Mouse (Mus musculus) lung, adult 2 months (tissue): ENCODE results near the gene Kcnc3. TPM values are rescaled to one million over a fixed set of nuclear protein-coding genes. Genes with fewer than 3 reads are reported as not detected.

Experiments
- DNase-seq: peaks from one replicate; pipeline ENCODE4 v3.0.0; 2022
- H3K4me1 ChIP-seq: fragments of 200-500 bp; 2 replicates; pipeline ENCODE4 v1.6.1; 2011; ENCODE audit warnings: low read length; ENCODE audit not compliant: control insufficient read depth, insufficient read depth
- H3K4me3 ChIP-seq: fragments of 200-500 bp; replicated peaks from 2 replicates; pipeline ENCODE3; 2011; ENCODE audit warnings: low read depth, mild to moderate bottlenecking, control low read depth, low read length; ENCODE audit errors: extremely low read depth
- CTCF ChIP-seq: fragments of 200-500 bp; IDR thresholded peaks from 2 replicates; pipeline ENCODE4 v1.5.1; 2011; ENCODE audit warnings: mild to moderate bottlenecking, low read length, control low read depth; ENCODE audit not compliant: insufficient read depth
- POLR2A ChIP-seq: fragments of 200-500 bp; IDR thresholded peaks from 2 replicates; pipeline ENCODE4 v1.6.1; 2011; ENCODE audit warnings: low read depth, mild to moderate bottlenecking, control low read depth, low read length, borderline replicate concordance; ENCODE audit errors: extremely low read depth
- WGBS: fragments of 180-500 bp; shearing (Covaris S2); methylation state at CpG from one replicate; pipeline ENCODE4 v1.1.7; 2018; 5-methylcytosine and 5-hydroxymethylcytosine counted together
- polyA plus RNA-seq: library from polyadenylated mRNA; depleted of rRNA; stranded (reverse); fragments of >200 nt; gene quantifications from 2 replicates; pipeline ENCODE4 v1.2.3, GENCODE M21; 2012

Gene Kcnc3
- polyA plus RNA-seq, 1 experiment = 36.0 TPM

DNA sequence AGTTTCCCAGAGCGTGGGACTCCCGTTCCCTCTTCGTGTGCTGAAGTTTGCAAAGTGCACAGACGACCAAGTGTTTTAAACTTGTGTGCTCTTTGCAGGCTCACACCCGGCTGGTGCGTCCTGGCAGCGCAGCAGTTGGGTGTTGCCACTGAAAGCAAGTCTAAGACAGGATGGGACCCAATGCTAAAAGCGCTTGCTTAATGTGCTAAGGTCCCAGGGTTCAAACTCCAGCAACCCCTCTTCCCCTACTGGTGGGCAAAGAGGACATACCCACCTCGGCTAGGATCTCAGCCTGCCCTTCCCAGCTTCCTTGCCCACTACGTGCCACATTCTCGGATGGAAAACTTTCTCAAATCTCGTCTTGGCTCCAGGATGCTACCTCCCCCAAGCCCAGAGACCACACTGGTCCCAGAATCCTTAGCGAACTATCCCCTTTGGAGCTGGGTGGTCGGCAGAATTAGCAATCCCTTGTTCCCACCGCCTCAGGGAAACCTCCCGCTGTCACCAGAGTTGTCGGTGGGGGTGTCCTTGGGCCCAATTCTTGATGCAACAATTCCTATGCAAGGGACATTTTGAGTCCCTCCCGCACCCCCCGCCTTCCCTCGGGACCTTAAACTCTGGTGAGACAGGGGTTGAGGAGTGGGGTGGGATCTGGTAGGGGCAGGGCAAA is 12.9 kb downstream of the Kcnc3 start:
- no peaks in the 10 kb centered on the region for H3K4me1 ChIP-seq
- no peak overlapping the region for H3K4me3 ChIP-seq
- TF ChIP-seq CTCF (no peak), POLR2A (no peak)
- DNase-seq = no peak
- 6% methylated on average over 20 of the region's 20 CpGs for WGBS

DNA sequence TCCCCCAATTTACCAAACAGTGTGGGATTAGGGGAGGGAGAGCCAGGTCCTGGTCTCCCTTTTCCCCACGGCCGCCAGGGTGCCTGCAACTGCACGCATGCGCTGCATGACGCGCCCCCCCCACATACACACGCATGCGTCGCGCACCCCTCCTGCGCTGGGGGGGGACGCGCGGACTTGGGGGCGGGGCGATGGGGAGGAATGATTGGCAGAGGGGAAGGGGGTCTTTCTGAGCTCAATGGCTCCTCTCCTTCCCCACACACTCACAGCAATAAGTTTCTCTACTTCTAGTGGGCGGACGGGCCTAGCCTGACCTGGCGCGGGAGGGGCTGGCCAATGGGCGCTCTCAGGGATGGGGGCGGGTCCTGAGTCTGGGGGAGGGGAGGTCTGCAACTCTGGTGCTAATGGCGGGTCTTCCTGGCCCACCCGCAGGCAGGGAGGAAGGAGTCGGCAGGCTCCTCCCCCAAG is 13.7 kb downstream of the Kcnc3 start:
- no peaks in the 10 kb centered on the region for H3K4me1 ChIP-seq
- H3K4me3 ChIP-seq = no peak overlapping the region
- 3% methylated on average over 23 of the region's 25 CpGs for WGBS
- TF ChIP-seq CTCF = no peak
- TF ChIP-seq POLR2A = no peak
- DNase-seq = no peak

DNA sequence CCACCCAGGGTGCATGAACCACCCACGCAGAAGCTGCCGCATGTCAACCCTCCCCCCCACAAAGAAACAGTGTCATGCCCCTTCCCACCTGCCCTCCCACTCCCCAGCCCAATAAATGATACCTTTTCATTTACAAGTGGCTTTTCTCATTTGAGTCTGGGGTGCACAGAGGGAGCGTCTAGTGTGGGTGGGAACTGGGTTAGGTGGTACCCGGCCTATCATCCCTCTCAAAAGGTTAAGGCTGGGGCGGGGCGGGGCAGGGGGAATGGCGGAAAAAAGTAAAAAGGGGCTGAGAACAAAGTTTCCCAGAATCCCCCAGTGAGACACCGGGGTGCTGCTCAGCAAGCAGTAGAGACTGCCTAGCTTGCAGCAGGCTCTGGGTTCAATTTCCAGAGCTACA is 14.2 kb downstream of the Kcnc3 start:
- TF ChIP-seq POLR2A (no peak), CTCF (no peak)
- H3K4me1 ChIP-seq = no peaks in the 10 kb centered on the region
- DNase-seq = no peak
- WGBS = 9% methylated on average over 8 of the region's 8 CpGs
- no peak overlapping the region for H3K4me3 ChIP-seq

DNA sequence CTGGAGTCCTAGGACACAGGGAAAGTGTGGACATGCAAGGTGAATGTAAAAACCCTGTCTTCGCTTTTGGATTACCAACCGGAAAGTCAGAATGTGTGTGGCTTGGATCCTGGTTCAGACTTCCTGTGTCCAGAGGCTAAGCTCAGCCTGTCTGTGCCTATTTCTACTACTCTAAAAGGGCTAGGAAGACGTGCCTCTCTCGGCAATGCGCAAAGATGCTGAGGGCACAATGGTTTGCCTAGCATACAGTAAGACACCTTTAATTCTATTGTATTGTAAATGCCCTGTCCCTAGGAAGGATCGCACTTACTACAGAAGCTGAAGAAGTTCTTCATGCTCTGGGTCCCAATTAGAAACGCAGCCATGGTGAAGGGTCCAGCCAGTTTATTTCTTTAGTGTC is 15.0 kb downstream of the Kcnc3 start:
- H3K4me1 ChIP-seq = no peaks in the 10 kb centered on the region
- TF ChIP-seq POLR2A = no peak
- TF ChIP-seq CTCF = no peak
- no peak overlapping the region for H3K4me3 ChIP-seq
- 52% methylated on average over 7 of the region's 7 CpGs for WGBS
- no peak for DNase-seq

DNA sequence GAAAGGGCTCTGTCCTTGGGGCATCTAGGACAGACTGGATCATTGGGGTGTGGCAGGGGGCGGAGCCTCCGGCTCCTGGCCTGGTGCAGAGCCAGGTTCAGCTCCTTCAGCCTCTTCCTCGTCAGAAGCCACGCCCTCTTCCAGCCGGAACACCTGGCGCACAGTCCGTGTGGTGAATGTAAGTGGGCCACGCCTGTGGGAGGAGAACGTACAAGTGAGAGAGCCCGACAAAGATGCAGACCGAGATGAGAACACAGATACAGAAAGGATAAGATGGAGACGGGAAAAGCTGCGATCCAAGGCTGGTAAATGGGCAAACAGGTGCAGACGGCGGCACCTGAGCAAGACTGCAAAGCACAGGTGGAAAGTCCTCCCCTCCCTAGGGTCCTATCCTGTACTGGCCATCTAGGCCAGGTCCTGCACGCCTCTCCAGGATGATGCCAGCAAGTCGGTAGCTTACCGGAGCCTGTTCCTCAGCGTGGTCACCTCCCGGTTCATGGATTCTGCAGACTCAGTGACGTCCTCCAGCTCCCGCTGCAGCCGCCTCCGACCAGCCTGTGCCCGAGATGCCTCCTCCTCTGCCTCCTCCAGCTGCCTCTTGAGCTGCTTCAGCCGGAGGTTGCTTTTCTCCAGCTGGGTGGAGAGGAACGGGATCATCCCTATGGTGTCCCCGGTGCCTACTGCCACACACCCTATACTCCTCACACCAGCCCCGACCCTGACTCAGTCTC is 15.9 kb downstream of the Kcnc3 start:
- 12% methylated on average over 29 of the region's 29 CpGs for WGBS
- Histone ChIP-seq H3K4me3 (no peak overlapping the region), H3K4me1 (no peaks in the 10 kb centered on the region)
- peak; percentile 74 for DNase-seq
- TF ChIP-seq POLR2A (no peak), CTCF (no peak)

- no peak for DNase-seq
- 65% methylated on average over 7 of the region's 7 CpGs for WGBS
- Histone ChIP-seq H3K4me3 (no peak overlapping the region), H3K4me1 (no peaks in the 10 kb centered on the region)
- TF ChIP-seq POLR2A (no peak), CTCF (no peak)
These were observed 21.7 kb downstream of the Kcnc3 start for GRCm38 (mm10) chr7:44612192-44612591.

DNA sequence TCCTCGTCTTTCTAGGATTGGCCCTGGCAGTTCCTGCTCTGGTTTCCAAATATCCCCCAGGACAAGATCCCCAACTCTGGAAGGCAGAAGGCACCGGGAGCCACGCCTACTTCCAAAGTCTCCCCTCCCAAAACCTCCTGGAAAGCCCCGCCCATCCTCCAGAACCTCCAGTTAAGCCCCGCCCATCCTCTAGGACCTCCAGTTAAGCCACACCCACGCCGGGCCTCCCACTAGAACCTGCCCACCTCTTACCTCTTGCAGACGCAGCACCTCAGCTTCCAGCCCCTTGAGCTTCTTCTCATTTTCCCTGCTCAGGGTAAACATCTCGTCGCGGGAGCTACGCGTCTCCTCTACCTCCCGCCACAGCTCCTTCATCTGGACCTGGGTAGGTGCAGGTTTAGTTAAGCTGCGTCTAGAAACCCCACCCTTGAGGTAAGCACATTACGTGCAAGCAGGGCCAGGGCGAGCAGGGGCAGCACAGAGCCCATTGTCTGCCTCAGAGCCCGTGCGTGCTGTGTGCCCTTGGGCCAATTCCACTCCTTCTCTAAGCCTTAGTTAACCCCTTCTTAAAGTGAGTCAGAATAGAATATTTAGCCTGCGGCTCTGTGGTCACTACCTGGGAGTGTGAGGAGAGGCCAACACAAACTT is 23.7 kb downstream of the Kcnc3 start:
- DNase-seq = no peak
- H3K4me3 ChIP-seq = no peak overlapping the region
- WGBS = 12% methylated on average over 20 of the region's 20 CpGs
- no peak for TF ChIP-seq POLR2A
- no peak for TF ChIP-seq CTCF
- H3K4me1 ChIP-seq = no peaks in the 10 kb centered on the region

DNA sequence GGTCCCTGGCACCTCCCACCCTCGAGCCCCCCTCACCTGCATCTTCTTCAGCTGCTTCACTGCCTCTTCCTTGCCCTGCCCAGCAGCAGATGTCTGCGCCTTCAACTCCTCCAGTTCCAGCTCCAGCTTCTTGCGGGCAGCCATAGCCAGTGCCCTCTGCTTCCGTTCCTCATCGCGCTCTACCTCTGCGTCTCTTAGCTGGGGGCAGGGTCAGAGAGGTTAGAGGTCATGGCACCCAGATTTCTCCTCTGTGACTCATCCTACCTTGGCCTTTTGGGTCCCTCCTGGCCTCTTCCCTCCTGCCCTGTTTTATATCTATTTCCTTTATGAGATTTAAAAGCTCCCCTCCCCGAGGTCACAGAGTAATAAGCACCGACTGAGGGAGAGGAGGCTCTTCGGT is 24.8 kb downstream of the Kcnc3 start:
- whole genome bisulfite sequencing = 17% methylated on average over 10 of the region's 10 CpGs
- H3K4me1 ChIP-seq = no peaks in the 10 kb centered on the region
- no peak overlapping the region for H3K4me3 ChIP-seq
- DNase-seq = no peak
- TF ChIP-seq CTCF (no peak), POLR2A (no peak)

DNA sequence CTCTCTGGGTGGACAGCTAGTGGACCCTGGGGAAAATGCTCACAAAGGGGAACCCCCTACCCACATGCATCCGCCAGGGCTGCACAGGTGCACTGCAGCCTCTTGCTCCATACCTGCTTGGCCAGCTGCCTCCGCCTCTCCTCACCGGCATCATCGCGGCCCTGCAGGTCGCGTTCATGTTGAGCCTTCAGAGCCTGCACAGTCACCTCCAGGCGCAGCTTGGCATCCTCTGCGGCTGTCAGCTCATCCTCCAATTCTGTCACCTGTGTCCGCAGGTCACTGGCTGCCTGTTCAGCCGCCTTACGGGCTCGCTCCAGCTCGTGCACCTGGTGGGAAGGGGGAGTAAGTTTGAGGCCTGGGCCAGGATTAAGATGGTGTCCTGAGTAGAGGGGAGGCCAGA is 25.5 kb downstream of the Kcnc3 start:
- DNase-seq = no peak
- H3K4me1 ChIP-seq = no peaks in the 10 kb centered on the region
- no peak overlapping the region for H3K4me3 ChIP-seq
- WGBS = 71% methylated on average over 14 of the region's 14 CpGs
- TF ChIP-seq POLR2A (no peak), CTCF (no peak)

- H3K4me3 ChIP-seq = no peak overlapping the region
- DNase-seq = no peak
- 67% methylated on average over 3 of the region's 3 CpGs for WGBS
- TF ChIP-seq POLR2A (no peak), CTCF (no peak)
- H3K4me1 ChIP-seq = no peaks in the 10 kb centered on the region
These were observed 26.6 kb downstream of the Kcnc3 start for GRCm38 (mm10) chr7:44617059-44617458.
